Mouse (Mus musculus): Measurements from ENCODE around the gene Ston2. TPM values are rescaled to one million over a fixed set of nuclear protein-coding genes. Genes with fewer than 3 reads are reported as not detected.
A peak's percentile ranks its signal among the peaks of the same experiment; 100 is the strongest.

Gene Ston2
- 2.7 and 3.5 TPM in 2 replicates for polyA plus RNA-seq (2015; fragmentation: Nextera tagmentation; extraction: Ambion mirVana)

DNA sequence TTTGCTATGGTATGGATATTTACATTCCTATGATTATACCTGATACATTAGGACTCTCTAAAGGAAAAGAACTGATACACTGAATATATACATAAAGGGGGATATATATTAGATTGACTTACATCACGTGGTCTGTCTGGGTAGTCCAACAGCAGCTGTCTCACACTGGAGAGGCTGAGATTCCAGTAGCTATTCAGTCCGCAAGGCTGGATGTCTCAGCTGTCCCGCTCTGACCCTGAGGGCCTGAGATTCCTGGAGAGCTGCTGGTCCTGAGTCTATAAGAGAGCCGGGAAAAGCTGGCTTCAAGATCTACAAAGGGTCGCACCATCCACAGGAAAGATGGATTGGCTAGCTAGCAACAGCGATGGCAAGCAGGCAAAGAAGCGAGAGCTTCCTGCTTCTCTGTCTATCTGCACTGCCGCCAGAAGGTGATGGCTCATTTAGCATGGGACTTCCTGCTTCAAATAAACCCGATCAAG is at the start of gene Ston2:
Gene Ston2, minus strand, starts transcription at position 429 of the 479 bp plus-strand sequence.
- no peak for TF ChIP-seq CTCF (IDR thresholded peaks at IDR 0.05; ENCODE audit: low read depth)
- Histone ChIP-seq H3K4me2 (replicated peaks; ENCODE audit: low read depth) (no peak within 1 kb of the TSS), H3K27me3 (replicated peaks; ENCODE audit: control insufficient read depth, insufficient read depth, low read length) (no peaks in the 10 kb centered on the region), H3K4me1 (replicated peaks; ENCODE audit: control insufficient read depth, insufficient read depth, low read length) (no peaks in the 10 kb centered on the region), H3K36me3 (ENCODE audit: control insufficient read depth, insufficient read depth) (no peaks in the 10 kb centered on the region), H3K4me3 (ENCODE audit: low read depth, low read length) (no peak within 1 kb of the TSS), H3K27ac (ENCODE audit: low read depth, low read length) (no peak within 1 kb of the TSS), H3K9ac (ENCODE audit: low read depth, low read length) (no peak within 1 kb of the TSS), H3K9me3 (ENCODE audit: control insufficient read depth) (no peaks in the 10 kb centered on the region)
- 63% methylated on average over 9 of the region's 9 CpGs for WGBS
- no peak for ATAC-seq

DNA sequence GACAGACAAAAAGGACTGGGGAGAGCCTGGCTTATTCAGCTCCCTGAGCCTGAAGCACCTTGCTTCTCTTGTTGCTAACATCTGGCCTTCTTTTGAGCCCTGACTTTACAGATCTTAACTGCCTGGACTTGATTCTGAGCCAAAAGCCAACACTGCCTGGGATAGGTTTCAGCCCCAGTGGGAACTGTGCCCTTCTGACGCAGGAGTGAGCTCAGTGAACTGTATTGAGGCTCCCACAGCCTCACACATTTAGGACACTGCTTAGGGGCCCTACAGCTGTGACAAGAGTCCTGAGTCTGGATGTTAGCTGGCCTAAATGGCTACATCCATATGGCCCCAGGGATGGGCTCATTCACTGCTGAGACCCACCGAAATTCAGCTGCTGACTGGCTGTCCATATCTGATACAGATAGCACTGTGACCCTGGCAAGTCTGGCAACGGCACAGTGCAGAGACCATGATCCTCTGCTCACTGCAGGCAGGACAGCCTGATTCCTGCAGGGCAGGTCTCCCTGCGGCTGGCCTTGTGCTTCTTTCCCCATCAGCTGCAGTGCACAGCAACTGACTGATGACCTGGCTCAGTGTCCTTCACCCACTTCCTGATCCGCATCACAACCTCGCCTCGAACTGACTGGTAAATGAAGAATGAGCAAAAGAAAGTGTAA is 49.3 kb upstream of the Ston2 start:
- 0 out of 2 replicates have a peak, but pooled peaks have one; percentile 20 for ATAC-seq
- 65% methylated on average over 7 of the region's 7 CpGs for WGBS
- Histone ChIP-seq H3K27ac (ENCODE audit: low read depth, low read length) (peak overlapping the region; percentile 46; the same call in 1 of the 2 replicates), H3K4me2 (replicated peaks; ENCODE audit: low read depth) (no peak overlapping the region), H3K4me1 (replicated peaks; ENCODE audit: control insufficient read depth, insufficient read depth, low read length) (peaks cover 9% of the 10 kb centered on the region; the same call in 1 of the 2 replicates), H3K36me3 (ENCODE audit: control insufficient read depth, insufficient read depth) (peaks cover 80% of the 10 kb centered on the region), H3K4me3 (ENCODE audit: low read depth, low read length) (no peak overlapping the region), H3K9me3 (ENCODE audit: control insufficient read depth) (no peaks in the 10 kb centered on the region), H3K27me3 (replicated peaks; ENCODE audit: control insufficient read depth, insufficient read depth, low read length) (no peaks in the 10 kb centered on the region), H3K9ac (ENCODE audit: low read depth, low read length) (no peak overlapping the region)
- no peak for TF ChIP-seq CTCF (IDR thresholded peaks at IDR 0.05; ENCODE audit: low read depth)

DNA sequence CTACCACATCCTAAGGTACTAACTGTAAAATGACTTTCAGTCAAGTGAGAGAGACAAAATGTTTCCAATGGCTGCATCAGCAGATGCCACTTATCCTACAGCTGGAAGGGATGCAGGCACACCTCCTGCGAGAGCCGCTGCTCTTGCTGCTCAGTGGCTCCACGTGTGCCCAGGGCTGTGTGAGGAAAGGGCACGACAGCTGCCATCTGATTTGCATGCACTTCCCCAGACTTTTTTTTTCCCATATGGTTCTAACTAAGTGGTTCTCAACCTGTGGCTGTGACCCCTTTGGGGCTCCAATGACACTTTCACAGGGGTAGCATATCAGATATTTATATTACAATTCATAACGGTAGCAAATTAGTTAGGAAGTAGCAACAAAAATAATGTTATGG is 45.7 kb upstream of the Ston2 start:
- ATAC-seq, result no peak
- TF ChIP-seq CTCF (IDR thresholded peaks at IDR 0.05; ENCODE audit: low read depth), result no peak
- H3K4me1 ChIP-seq (replicated peaks; ENCODE audit: control insufficient read depth, insufficient read depth, low read length), result peaks cover 9% of the 10 kb centered on the region; the same call in 1 of the 2 replicates
- H3K9ac ChIP-seq (ENCODE audit: low read depth, low read length), result no peak overlapping the region
- H3K9me3 ChIP-seq (ENCODE audit: control insufficient read depth), result no peaks in the 10 kb centered on the region
- H3K27ac ChIP-seq (ENCODE audit: low read depth, low read length), result peak overlapping the region; percentile 75
- no peaks in the 10 kb centered on the region for H3K27me3 ChIP-seq (replicated peaks; ENCODE audit: control insufficient read depth, insufficient read depth, low read length)
- peaks cover 76% of the 10 kb centered on the region for H3K36me3 ChIP-seq (ENCODE audit: control insufficient read depth, insufficient read depth)
- 74% methylated on average over 5 of the region's 5 CpGs for WGBS
- H3K4me2 ChIP-seq (replicated peaks; ENCODE audit: low read depth), result no peak overlapping the region
- H3K4me3 ChIP-seq (ENCODE audit: low read depth, low read length), result no peak overlapping the region

DNA sequence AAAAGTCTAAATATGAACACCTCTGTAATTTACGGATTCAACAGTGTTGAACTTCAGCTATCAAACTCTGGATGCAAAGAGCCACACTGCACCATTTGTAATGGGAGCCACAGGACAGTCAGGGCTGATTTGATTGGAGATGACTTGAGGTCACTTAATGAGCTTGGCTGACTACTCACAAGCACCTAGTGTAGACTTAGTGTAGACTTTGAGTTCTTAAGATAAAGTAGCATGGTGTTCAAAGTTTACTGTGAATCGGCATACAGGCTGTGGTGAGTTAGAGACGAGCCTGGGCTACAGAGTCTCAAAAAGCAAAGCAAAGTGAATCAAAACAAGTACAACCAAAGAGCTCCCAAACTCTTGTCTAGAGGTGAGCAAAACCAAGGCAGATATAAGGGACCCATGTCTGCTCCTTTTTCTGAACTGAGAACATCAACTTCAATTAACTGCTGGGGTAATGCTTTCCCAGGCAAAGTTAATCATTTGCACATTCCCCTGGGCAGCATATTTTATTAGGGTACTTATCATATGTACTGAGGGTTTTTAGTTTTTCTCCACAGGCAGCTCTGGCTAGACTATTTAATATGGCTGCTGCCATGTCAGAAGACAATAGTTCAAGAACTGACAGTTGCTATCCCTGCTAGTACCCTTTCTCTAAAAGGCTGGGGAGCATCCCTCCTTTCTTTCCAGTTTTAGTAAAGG is 45.2 kb upstream of the Ston2 start:
- WGBS, result 51% methylated on average over 3 of the region's 3 CpGs
- Histone ChIP-seq H3K9me3 (ENCODE audit: control insufficient read depth) (no peaks in the 10 kb centered on the region), H3K4me3 (ENCODE audit: low read depth, low read length) (no peak overlapping the region), H3K9ac (ENCODE audit: low read depth, low read length) (no peak overlapping the region), H3K27ac (ENCODE audit: low read depth, low read length) (peak overlapping the region; percentile 75), H3K4me1 (replicated peaks; ENCODE audit: control insufficient read depth, insufficient read depth, low read length) (peaks cover 9% of the 10 kb centered on the region; the same call in 1 of the 2 replicates), H3K36me3 (ENCODE audit: control insufficient read depth, insufficient read depth) (peaks cover 76% of the 10 kb centered on the region), H3K4me2 (replicated peaks; ENCODE audit: low read depth) (no peak overlapping the region), H3K27me3 (replicated peaks; ENCODE audit: control insufficient read depth, insufficient read depth, low read length) (no peaks in the 10 kb centered on the region)
- TF ChIP-seq CTCF (IDR thresholded peaks at IDR 0.05; ENCODE audit: low read depth), result no peak
- peak; percentile 91 for ATAC-seq

DNA sequence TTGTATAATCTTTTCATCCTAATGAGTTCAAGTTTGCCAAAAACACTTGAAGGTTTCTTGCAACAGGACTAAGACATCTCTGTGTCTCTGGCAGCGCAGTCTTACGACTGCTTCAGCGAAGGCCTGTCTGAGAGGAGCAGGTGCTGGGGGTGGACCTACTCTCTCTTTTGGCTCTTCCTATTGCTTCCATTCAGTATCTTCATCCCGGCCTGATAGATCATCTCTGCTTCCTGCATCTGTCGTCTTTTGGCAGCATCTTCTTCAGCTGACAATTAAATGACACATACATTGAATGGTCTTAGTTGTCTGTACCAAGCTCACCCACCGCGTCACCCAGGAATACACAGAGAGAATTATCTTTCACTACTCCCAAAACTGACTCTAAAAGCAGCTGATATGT is 43.2 kb upstream of the Ston2 start:
- Histone ChIP-seq H3K4me2 (replicated peaks; ENCODE audit: low read depth) (no peak overlapping the region), H3K4me1 (replicated peaks; ENCODE audit: control insufficient read depth, insufficient read depth, low read length) (no peaks in the 10 kb centered on the region), H3K9me3 (ENCODE audit: control insufficient read depth) (no peaks in the 10 kb centered on the region), H3K27me3 (replicated peaks; ENCODE audit: control insufficient read depth, insufficient read depth, low read length) (no peaks in the 10 kb centered on the region), H3K36me3 (ENCODE audit: control insufficient read depth, insufficient read depth) (peaks cover 71% of the 10 kb centered on the region), H3K9ac (ENCODE audit: low read depth, low read length) (no peak overlapping the region), H3K27ac (ENCODE audit: low read depth, low read length) (no peak overlapping the region), H3K4me3 (ENCODE audit: low read depth, low read length) (no peak overlapping the region)
- 94% methylated on average over 7 of the region's 7 CpGs for WGBS
- no peak for ATAC-seq
- TF ChIP-seq CTCF (IDR thresholded peaks at IDR 0.05; ENCODE audit: low read depth), result no peak

DNA sequence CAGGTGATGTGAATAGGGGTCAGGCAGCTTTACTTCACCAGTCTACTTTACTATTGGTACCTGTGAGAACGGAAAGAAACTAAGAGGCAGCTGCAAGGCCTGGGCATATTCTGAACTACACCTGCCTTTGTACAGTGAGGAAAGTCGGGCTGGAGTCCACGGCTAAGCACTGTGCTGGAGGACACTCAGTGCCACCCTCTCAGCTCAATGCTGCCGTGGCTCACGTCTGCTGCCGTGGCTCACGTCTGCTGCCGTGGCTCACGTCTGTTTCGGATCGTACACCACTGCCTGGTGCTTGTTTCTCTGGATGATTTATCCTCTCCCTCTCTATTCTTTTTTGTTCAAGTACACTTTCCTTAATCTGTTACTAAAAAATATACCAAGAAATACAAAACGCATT is 32.3 kb upstream of the Ston2 start:
- no peak overlapping the region for H3K4me3 ChIP-seq (ENCODE audit: low read depth, low read length)
- no peak overlapping the region for H3K9ac ChIP-seq (ENCODE audit: low read depth, low read length)
- TF ChIP-seq CTCF (IDR thresholded peaks at IDR 0.05; ENCODE audit: low read depth), result no peak
- 91% methylated on average over 12 of the region's 12 CpGs for WGBS
- H3K27me3 ChIP-seq (replicated peaks; ENCODE audit: control insufficient read depth, insufficient read depth, low read length), result no peaks in the 10 kb centered on the region
- no peak for ATAC-seq
- no peaks in the 10 kb centered on the region for H3K4me1 ChIP-seq (replicated peaks; ENCODE audit: control insufficient read depth, insufficient read depth, low read length)
- no peak overlapping the region for H3K27ac ChIP-seq (ENCODE audit: low read depth, low read length)
- no peaks in the 10 kb centered on the region for H3K9me3 ChIP-seq (ENCODE audit: control insufficient read depth)
- H3K36me3 ChIP-seq (ENCODE audit: control insufficient read depth, insufficient read depth), result peaks cover 88% of the 10 kb centered on the region
- H3K4me2 ChIP-seq (replicated peaks; ENCODE audit: low read depth), result no peak overlapping the region

Data from intestine, postnatal 0 days (tissue).